Mouse (Mus musculus) heart, embryonic 11.5 days (tissue): ENCODE data around the gene Vmn1r62. TPM values are rescaled to one million over a fixed set of nuclear protein-coding genes. Genes with fewer than 3 reads are reported as not detected.
"Not testable (repeated sequence)": the region's sequence is repeated elsewhere in the genome, so short reads cannot be mapped to it uniquely, and the experiment has no call there.

Experiments
- ATAC-seq: fragments of 200-750 bp; cut with Nextera tagmentation; replicated peaks from 2 replicates; pipeline ENCODE4 v1.8.0; 2017; ENCODE audit warnings: moderate library complexity; ENCODE audit not compliant: insufficient number of reproducible peaks, low FRiP score, low TSS enrichment
- H3K27ac ChIP-seq: fragments of 300-500 bp; sonication (generic); 2 replicates; pipeline ENCODE4 v1.5.1; 2014; ENCODE audit warnings: mild to moderate bottlenecking, low read depth, low read length
- H3K27me3 ChIP-seq: fragments of 300-500 bp; sonication (generic); 2 replicates; pipeline ENCODE4 v1.6.1; 2014; ENCODE audit warnings: mild to moderate bottlenecking, low read length, mixed read lengths; ENCODE audit not compliant: control insufficient read depth, insufficient read depth
- H3K36me3 ChIP-seq: fragments of 300-500 bp; sonication (generic); 2 replicates; pipeline ENCODE4 v1.6.1; 2014; ENCODE audit warnings: mild to moderate bottlenecking, low read length, moderate library complexity, mixed read lengths; ENCODE audit not compliant: control insufficient read depth, insufficient read depth
- H3K4me1 ChIP-seq: fragments of 300-500 bp; sonication (generic); 2 replicates; pipeline ENCODE4 v1.6.1; 2014; ENCODE audit warnings: low read length; ENCODE audit not compliant: control insufficient read depth, insufficient read depth
- H3K4me2 ChIP-seq: fragments of 300-500 bp; sonication (generic); 2 replicates; pipeline ENCODE4 v1.6.1; 2014; ENCODE audit warnings: mild to moderate bottlenecking, moderate library complexity
- H3K4me3 ChIP-seq: fragments of 300-500 bp; sonication (generic); 2 replicates; pipeline ENCODE4 v1.5.1; 2014; ENCODE audit warnings: low read depth, low read length
- H3K9ac ChIP-seq: fragments of 300-500 bp; sonication (generic); 2 replicates; pipeline ENCODE4 v1.6.1; 2014; ENCODE audit warnings: mild to moderate bottlenecking, low read depth, low read length, moderate library complexity
- H3K9me3 ChIP-seq: fragments of 300-500 bp; sonication (generic); replicated peaks from 2 replicates; pipeline ENCODE4 v1.6.1; 2016; ENCODE audit warnings: low read length; ENCODE audit not compliant: control insufficient read depth
- WGBS: fragments of 180-500 bp; shearing (Covaris S2); extraction: QIAGEN DNeasy Blood & Tissue Kit; methylation state at CpG from one replicate; pipeline ENCODE4 v1.1.7; 2014; ENCODE audit not compliant: insufficient replicate concordance; 5-methylcytosine and 5-hydroxymethylcytosine counted together
- polyA plus RNA-seq: library from polyadenylated mRNA; unstranded; fragments of >200 nt; fragmentation: Nextera tagmentation; extraction: Ambion mirVana; gene quantifications from 2 replicates; pipeline ENCODE4 v1.2.1, GENCODE M21; 2014

Gene Vmn1r62
- not detected in 2 replicates for polyA plus RNA-seq

DNA sequence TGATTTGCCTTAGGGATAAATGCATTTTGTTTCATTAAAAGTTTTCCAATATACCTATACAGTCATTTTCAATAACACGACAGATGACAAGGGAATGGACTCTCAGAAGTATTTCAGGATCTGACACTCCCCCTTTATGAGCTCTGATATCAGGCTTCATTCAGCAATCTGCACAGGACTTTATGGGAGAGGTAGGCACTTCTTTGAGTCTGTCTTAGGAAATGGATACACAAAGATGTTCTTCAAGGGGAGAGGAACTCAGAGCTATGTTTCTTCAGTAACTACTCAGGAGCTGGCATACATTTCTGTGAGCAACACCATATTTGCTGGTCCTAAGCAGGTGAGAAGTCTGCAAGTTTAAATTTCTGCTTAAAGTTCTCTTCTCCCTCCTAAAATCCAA lies at the start of gene Vmn1r62:
Vmn1r62 (plus strand) TSS at position 301 of the 400 bp plus-strand sequence.
- H3K9ac ChIP-seq, H3K4me1 ChIP-seq, ATAC-seq, H3K27ac ChIP-seq, H3K4me3 ChIP-seq, H3K9me3 ChIP-seq, H3K36me3 ChIP-seq, H3K4me2 ChIP-seq, H3K27me3 ChIP-seq: not testable (repeated sequence)
- WGBS = no CpG with 5 or more reads among the region's 1 CpGs

Other genes with a start within 250 kb of the Vmn1r62 start
- not detected in 2 replicates for gene Vmn1r59, start 216.9 kb upstream of the Vmn1r62 start, polyA plus RNA-seq
- gene Vmn2r28, start 179.7 kb upstream of the Vmn1r62 start, polyA plus RNA-seq = not detected in 2 replicates
- not detected in 2 replicates for gene Vmn1r60, start 126.3 kb upstream of the Vmn1r62 start, polyA plus RNA-seq
- gene Vmn1r61, start 60.3 kb upstream of the Vmn1r62 start, polyA plus RNA-seq = not detected in 2 replicates
- not detected in 2 replicates for gene Vmn1r63, start 131.8 kb downstream of the Vmn1r62 start, polyA plus RNA-seq
- not detected in 2 replicates for gene Vmn1r64, start 210.9 kb downstream of the Vmn1r62 start, polyA plus RNA-seq